Mouse (Mus musculus) lung, adult 18-20 months (tissue): Measurements from ENCODE around the gene Ciart.
"Not testable (repeated sequence)": the region's sequence is repeated elsewhere in the genome, so short reads cannot be mapped to it uniquely, and the experiment has no call there.

Source experiments
- DNase-seq, 2 experiments: peaks; one replicate each; pipeline ENCODE4 v3.0.0; 2022; ENCODE audit warnings: mixed read lengths in 2 of 2

Gene Ciart

DNA sequence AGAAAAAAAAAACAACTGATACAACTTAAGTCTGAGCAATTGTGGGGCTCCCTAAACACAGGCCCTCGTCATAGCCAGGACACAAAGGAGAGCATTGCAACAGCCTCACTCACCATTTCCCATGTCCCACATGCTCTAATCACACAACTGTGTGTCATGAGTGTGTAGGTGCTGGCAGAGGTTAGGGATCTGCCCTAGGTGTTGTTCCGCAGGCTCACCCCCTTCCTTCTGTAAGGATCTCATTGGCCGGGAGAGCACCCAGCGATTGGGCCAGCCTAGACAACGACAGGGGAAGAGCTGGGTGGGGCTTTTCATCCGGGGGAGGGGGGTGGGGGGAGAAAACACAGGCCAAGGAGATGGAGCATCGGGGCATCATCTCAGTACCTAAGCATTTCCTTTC is 18.5 kb downstream of the Ciart start:
- peak in 1 of 2 experiments; percentile 22 for DNase-seq

- peak; percentile 52 to 85 for DNase-seq
These were observed 20.3 kb downstream of the Ciart start for GRCm38 (mm10) chr3:95861796-95862195.

DNA sequence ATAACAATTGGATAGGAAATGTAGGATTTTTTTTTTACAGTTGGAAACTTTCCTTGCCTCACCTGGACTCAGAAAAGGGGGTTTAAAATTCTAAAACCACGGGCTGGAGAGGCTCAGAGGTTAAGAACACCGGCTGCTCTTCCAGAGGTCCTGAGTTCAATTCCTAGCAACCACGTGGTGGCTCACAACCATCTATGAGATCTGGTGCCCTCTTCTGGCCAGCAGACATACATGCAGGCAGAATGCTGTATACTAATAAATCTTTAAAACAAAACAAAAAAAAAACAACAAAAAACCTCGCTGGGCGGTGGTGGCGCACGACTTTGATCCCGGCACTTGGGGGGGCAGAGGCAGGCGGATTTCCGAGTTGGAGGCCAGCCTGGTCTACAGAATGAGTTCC is 20.8 kb downstream of the Ciart start:
- peak in 1 of 2 experiments; percentile 12 for DNase-seq

DNA sequence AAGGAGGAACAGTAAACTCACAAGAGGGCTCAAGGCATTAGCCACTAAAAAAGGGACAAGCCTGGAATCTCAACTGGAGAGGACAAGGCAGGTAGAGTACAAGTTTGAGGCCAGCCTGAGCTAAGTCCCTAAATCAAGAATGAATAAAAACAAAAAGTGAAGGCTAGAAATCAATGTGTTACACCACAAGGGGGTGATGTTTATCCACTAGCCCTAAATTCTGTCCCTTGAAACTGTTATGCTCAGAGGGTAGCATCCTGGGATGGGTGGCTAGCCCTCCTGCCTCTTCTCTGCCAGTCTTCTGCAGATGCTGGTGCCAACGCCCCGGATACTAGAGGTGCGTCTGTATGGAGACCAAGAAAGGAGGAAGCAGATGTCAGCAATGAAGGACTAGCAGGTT is 21.7 kb downstream of the Ciart start:
- no peak for DNase-seq

DNA sequence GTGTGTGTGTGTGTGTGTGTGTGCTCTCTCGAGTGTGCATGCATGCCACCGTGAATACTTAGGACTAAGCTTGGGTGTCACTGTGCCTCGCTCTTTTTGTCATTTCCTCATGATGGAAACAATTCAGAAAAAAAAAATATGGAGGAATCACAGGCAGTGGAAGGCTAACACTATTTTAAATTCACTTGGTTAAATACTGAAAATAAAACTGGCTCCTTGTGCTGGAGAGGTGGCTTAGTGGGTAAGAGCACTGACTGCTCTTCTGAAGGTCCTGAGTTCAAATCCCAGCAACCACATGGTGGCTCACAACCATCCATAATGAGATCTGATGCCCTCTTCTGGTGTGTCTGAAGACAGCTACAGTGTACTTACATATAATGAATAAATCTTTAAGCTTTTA is 23.8 kb downstream of the Ciart start:
- not testable (repeated sequence) for DNase-seq

- not testable (repeated sequence) for DNase-seq
These were observed 25.0 kb downstream of the Ciart start for GRCm38 (mm10) chr3:95857050-95857449.

DNA sequence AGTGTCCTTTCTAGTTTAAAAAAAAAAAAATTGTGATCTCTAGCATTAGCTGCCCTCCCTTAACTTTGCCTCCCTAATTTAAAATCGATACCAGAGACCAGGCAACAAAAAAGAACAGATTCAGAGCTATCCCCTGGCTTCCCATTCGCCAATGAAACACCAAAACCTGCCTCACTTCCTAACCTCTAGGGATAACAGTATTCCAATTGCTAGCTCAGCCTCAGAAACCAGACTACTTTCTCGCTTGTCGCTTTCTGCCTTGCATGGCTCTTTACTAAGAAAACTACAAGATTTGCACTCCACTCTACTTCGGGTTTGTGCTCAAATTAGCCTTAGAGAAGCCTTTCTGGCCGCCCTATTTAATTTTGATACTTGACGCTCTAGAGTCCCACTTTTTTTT is 25.9 kb downstream of the Ciart start:
- no peak for DNase-seq

DNA sequence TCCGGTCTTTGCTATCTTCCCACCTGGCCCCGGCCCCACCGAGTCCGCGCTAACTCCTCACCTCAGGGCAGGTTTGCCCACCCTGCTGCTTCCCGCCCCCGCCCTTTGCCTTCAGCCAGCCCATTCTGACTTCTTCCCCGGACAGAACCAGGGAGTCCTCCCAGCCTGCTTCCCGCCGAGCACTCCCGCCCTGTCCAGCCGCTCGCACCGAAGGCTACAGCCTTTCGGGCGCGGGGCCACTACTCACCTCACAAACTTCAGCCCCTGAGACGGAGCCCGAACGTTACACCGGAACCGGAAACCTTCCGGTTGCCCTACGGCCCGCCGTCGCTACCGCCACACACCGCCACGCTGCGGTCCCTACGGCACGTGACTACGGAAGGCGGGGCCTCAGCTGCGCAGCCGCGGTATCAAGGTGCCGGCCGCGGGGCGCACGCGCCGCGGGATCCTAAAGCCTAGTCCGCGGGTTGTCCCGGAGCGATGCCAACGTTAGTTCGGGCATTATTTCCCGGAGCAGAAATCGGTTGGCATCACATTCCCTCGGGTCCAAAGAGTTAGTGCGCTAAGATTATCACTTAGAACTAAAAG is 26.5 kb downstream of the Ciart start, which contains the start of gene Prpf3:
Gene Prpf3 (minus strand): TSS at position 384 of the 588 bp plus-strand sequence.
- DNase-seq = peak; percentile 95 to 96

DNA sequence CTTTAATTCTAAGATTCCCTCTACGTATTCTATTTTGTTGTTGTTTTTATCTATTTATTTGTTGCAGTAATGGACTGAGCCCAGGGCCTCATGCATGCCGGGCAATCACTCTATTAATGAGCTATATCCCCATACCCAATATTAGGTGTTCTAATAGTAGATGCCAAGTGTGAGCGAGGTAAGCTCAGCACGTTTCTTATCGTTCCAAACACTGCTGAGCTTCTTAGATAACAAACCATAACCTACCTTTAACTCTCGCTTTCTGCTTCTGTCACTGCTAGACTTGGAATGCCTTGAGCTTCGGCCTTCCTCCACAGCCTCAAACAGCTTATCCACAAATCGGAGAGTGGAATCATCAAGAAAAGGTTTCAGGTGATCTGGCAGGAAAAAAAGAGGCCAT is 30.7 kb downstream of the Ciart start:
- DNase-seq = no peak

- DNase-seq = no peak
These were observed 31.4 kb downstream of the Ciart start for GRCm38 (mm10) chr3:95850611-95851010.

- DNase-seq = no peak
These were observed 39.4 kb downstream of the Ciart start for GRCm38 (mm10) chr3:95842503-95843214.

GRCm38 (mm10) chr3:95839250-95839649 is 42.8 kb downstream of the Ciart start:
- DNase-seq = no peak

GRCm38 (mm10) chr3:95829053-95829452 is 53.0 kb downstream of the Ciart start:
- no peak for DNase-seq
